Mouse (Mus musculus) liver, embryonic 14.5 days (tissue): ENCODE data around the gene Inpp4a.

Experiments
- CTCF ChIP-seq: IDR thresholded peaks from 2 replicates; pipeline ENCODE4 v1.5.1; 2016; ENCODE audit warnings: antibody characterized with exemption, low read depth, control low read depth
- EP300 ChIP-seq: IDR thresholded peaks from 2 replicates; pipeline ENCODE4 v1.6.1; 2016; ENCODE audit warnings: antibody characterized with exemption, low read depth

- TF ChIP-seq CTCF (no peak), EP300 (no peak)
These were observed 78.4 kb downstream of the Inpp4a start for GRCm38 (mm10) chr1:37378095-37378494.
